Mouse (Mus musculus) liver, embryonic 14.5 days (tissue): ENCODE data around the gene Mbnl1.

ENCODE experiments used
- CTCF ChIP-seq: IDR thresholded peaks from 2 replicates; pipeline ENCODE4 v1.5.1; 2016; ENCODE audit warnings: antibody characterized with exemption, low read depth, control low read depth
- EP300 ChIP-seq: IDR thresholded peaks from 2 replicates; pipeline ENCODE4 v1.6.1; 2016; ENCODE audit warnings: antibody characterized with exemption, low read depth

DNA sequence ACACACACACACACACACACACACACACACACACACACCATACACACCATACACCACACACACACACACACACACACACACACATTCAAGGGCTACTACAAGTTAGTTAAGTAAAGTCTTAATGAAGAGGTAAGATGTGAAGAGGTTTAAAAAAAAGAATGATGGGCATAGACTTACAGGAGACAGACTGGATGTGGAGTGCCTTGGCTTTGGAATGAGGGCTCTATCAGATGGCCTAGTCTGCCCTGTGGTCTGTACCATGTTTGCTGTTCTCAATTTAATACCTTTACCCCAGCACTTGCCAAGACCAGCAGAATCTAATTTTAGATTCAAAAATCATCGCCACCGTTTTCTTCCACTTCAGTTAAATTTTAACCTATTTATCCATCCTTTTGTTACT, 41.1 kb downstream of the Mbnl1 start:
- TF ChIP-seq CTCF = no peak
- no peak for TF ChIP-seq EP300
